In genomic region chr6:13606394-13606793, GRCm38 (mm10) we compare ENCODE assay signal across 10 mouse cellular contexts. TPM values are rescaled to one million over a fixed set of nuclear protein-coding genes. Genes with fewer than 3 reads are reported as not detected.
DNase-seq lines count a peak whose midpoint lies in the region; ATAC-seq and TF ChIP-seq lines count a peak whose summit lies in the region.
"Had no signal": no experiment of that assay in that cellular context is flagged by ENCODE, and none has a peak within 500 bp of the region (broad histone marks: within the 10 kb centered on the region; RNA-seq: fewer than 3 reads in every experiment).

No protein-coding gene starts in this region.

- WGBS in heart, adult 2 months: 51% methylated on average over 4 of the region's 4 CpGs
- WGBS in hindbrain, embryonic 13.5 days: 83% methylated on average over 4 of the region's 4 CpGs
- 73% methylated on average over 4 of the region's 4 CpGs for WGBS in midbrain, embryonic 10.5 days

- TF ChIP-seq EP300 in heart, adult 2 months (IDR thresholded peaks at IDR 0.05; ENCODE audit: insufficient read depth, low read depth, low read length): no peak

- no peak for TF ChIP-seq CTCF in heart, adult 2 months (IDR thresholded peaks at IDR 0.05)
- no peak for TF ChIP-seq CTCF in E14TG2a.4 (conservative IDR thresholded peaks at IDR 0.05; ENCODE audit: low read length)

- no peak overlapping the region for H3K27ac ChIP-seq in heart, adult 2 months
- H3K27ac ChIP-seq in hindbrain, embryonic 13.5 days: no peak overlapping the region
- peak overlapping the region; percentile 99; the same call in 1 of the 2 replicates for H3K27ac ChIP-seq in midbrain, embryonic 10.5 days (replicated peaks)

- no peak overlapping the region for H3K4me3 ChIP-seq in heart, adult 2 months
- H3K4me3 ChIP-seq in E14TG2a.4 (replicated peaks; ENCODE audit: low read length): 0 out of 2 replicates have a peak overlapping the region, but pooled peaks have one; percentile 32
- H3K4me3 ChIP-seq in hindbrain, embryonic 13.5 days: peak overlapping the region; percentile 91
- H3K4me3 ChIP-seq in midbrain, embryonic 10.5 days: peak overlapping the region; percentile 82

- no peak for ATAC-seq in hindbrain, embryonic 13.5 days (ENCODE audit: low FRiP score)
- ATAC-seq in granulocyte monocyte progenitor cell, adult 5-6 weeks (replicated peaks; ENCODE audit: poor library complexity, severe bottlenecking): no peak

- peaks cover 28% of the 10 kb centered on the region for H3K36me3 ChIP-seq in heart, adult 2 months (ENCODE audit: control insufficient read depth, insufficient read depth, low read length)
- peaks cover 17% of the 10 kb centered on the region for H3K36me3 ChIP-seq in E14TG2a.4 (ENCODE audit: insufficient read depth, low read length)
- H3K36me3 ChIP-seq in hindbrain, embryonic 13.5 days: peaks cover 7% of the 10 kb centered on the region; the same call in 1 of the 2 replicates
- peaks cover 33% of the 10 kb centered on the region for H3K36me3 ChIP-seq in midbrain, embryonic 10.5 days

- no peaks in the 10 kb centered on the region; the same call in 1 of the 2 replicates for H3K79me2 ChIP-seq in heart, adult 2 months (replicated peaks; ENCODE audit: control insufficient read depth, insufficient read depth, low read length)

- TF ChIP-seq POLR2A in heart, adult 2 months (IDR thresholded peaks at IDR 0.05; ENCODE audit: insufficient read depth, low read depth, low read length): no peak

- peaks cover 19% of the 10 kb centered on the region for H3K9me3 ChIP-seq in E14TG2a.4 (ENCODE audit: low read length)
- H3K9me3 ChIP-seq in hindbrain, embryonic 13.5 days: no peaks in the 10 kb centered on the region
- no peaks in the 10 kb centered on the region for H3K9me3 ChIP-seq in midbrain, embryonic 10.5 days (replicated peaks)

- H3K27me3 ChIP-seq in heart, adult 2 months (ENCODE audit: control insufficient read depth, insufficient read depth, low read length): no peaks in the 10 kb centered on the region
- H3K27me3 ChIP-seq in E14TG2a.4 (ENCODE audit: insufficient read depth, low read length): no peaks in the 10 kb centered on the region
- no peaks in the 10 kb centered on the region for H3K27me3 ChIP-seq in hindbrain, embryonic 13.5 days
- no peaks in the 10 kb centered on the region for H3K27me3 ChIP-seq in midbrain, embryonic 10.5 days (ENCODE audit: low read depth, poor library complexity, severe bottlenecking)

- H3K4me2 ChIP-seq in hindbrain, embryonic 13.5 days: peak overlapping the region; percentile 71

- no peak for DNase-seq in heart, adult 2 months
- DNase-seq in heart, postnatal 36 days: no peak
- DNase-seq in midbrain, embryonic 10.5 days (ENCODE audit: low spot score): no peak
- no peak for DNase-seq in layer of hippocampus, adult 11-12 months (ENCODE audit: low spot score)
- DNase-seq in adipocyte (ENCODE audit: low spot score): no peak
- DNase-seq: embryo, embryonic 11 days; thymus, postnatal 4 days had no signal

- peaks cover 3% of the 10 kb centered on the region for H3K4me1 ChIP-seq in heart, adult 2 months (ENCODE audit: control insufficient read depth, insufficient read depth, low read length)
- H3K4me1 ChIP-seq in E14TG2a.4 (replicated peaks; ENCODE audit: low read depth, low read length): peaks cover 19% of the 10 kb centered on the region
- H3K4me1 ChIP-seq in hindbrain, embryonic 13.5 days (replicated peaks): peaks cover 20% of the 10 kb centered on the region
- peaks cover 36% of the 10 kb centered on the region for H3K4me1 ChIP-seq in midbrain, embryonic 10.5 days

- intact Hi-C loops in heart, adult 2 months (cut with DNase I): loop anchor here (2.0 kb wide), 1 partner anchor 264 kb away; the partner anchor contains the start of gene 2610001J05Rik
- intact Hi-C loops in heart, postnatal 36 days (cut with DNase I): no loop called here

- H3K9ac ChIP-seq in heart, adult 2 months (ENCODE audit: low read depth, low read length): peak overlapping the region; percentile 38; the same call in 1 of the 2 replicates
- peak overlapping the region; percentile 90; the same call in 1 of the 2 replicates for H3K9ac ChIP-seq in hindbrain, embryonic 13.5 days

RNA-seq across cellular contexts. Expression of gene Tmem168, which starts 1.5 kb away (rescaled TPM):
- 10 to 100 TPM; 15.6 to 18.3 TPM for total RNA-seq in heart, adult 2 months (2021)
- 5.5 and 11.5 TPM in 2 replicates for polyA plus RNA-seq in heart, adult 2 months (2012; rRNA removed)
- 10 to 100 TPM; 17.4 to 20.1 TPM for total RNA-seq in heart, postnatal 36 days (2021)
- 24.6 and 25.5 TPM in 2 replicates for polyA plus RNA-seq in hindbrain, embryonic 13.5 days (2015; fragmentation: Nextera tagmentation; extraction: Ambion mirVana)
- polyA plus RNA-seq in midbrain, embryonic 10.5 days (2016; fragmentation: Nextera tagmentation; extraction: Ambion mirVana): 31.9 and 35.0 TPM in 2 replicates
- 14.9 and 16.1 TPM in 2 replicates for total RNA-seq in granulocyte monocyte progenitor cell, adult 5-6 weeks (2014; fragmentation: Nextera tagmentation)
- total RNA-seq in granulocyte monocyte progenitor cell, adult 5-6 weeks (2017): 32.0 and 33.4 TPM in 2 replicates
